Mouse (Mus musculus) liver, embryonic 14.5 days (tissue): ENCODE results near the gene Artn. TPM values are rescaled to one million over a fixed set of nuclear protein-coding genes. Genes with fewer than 3 reads are reported as not detected.

ENCODE experiments used
- ATAC-seq: fragments of 200-750 bp; cut with Nextera tagmentation; 2 replicates; pipeline ENCODE4 v1.8.0; 2017; ENCODE audit warnings: moderate number of reproducible peaks, mild to moderate bottlenecking, moderate library complexity; ENCODE audit not compliant: insufficient read depth
- DNase-seq, 3 experiments: peaks; one replicate each; pipeline ENCODE4 v3.0.0-alpha.2; 2012 to 2013; ENCODE audit warnings: low read depth in 3 of 3, low spot score in 3 of 3
- H3K27ac ChIP-seq: fragments of 300-500 bp; sonication (generic); 2 replicates; pipeline ENCODE4 v1.5.1; 2014; ENCODE audit warnings: moderate library complexity, mild to moderate bottlenecking, control low read depth, inconsistent platforms
- H3K27me3 ChIP-seq: fragments of 300-500 bp; sonication (generic); 2 replicates; pipeline ENCODE4 v1.6.1; 2014; ENCODE audit warnings: mild to moderate bottlenecking, low read length, moderate library complexity; ENCODE audit not compliant: control insufficient read depth, insufficient read depth
- H3K36me3 ChIP-seq: fragments of 300-500 bp; sonication (generic); replicated peaks from 2 replicates; pipeline ENCODE4 v1.6.1; 2014; ENCODE audit warnings: low read depth; ENCODE audit not compliant: control insufficient read depth, insufficient read depth
- H3K4me1 ChIP-seq, 2 experiments: fragments of 200-500 bp in 1 of 2; fragments of 300-500 bp in 1 of 2; sonication (generic) in 1 of 2; replicated peaks; 2 replicates each; pipeline ENCODE4 v1.6.1; 2012 to 2014; ENCODE audit warnings: antibody characterized with exemption in 1 of 2, inconsistent platforms in 1 of 2, low read length in 1 of 2; ENCODE audit not compliant: control insufficient read depth in 2 of 2, insufficient read depth in 2 of 2
- H3K4me2 ChIP-seq: fragments of 300-500 bp; sonication (generic); 2 replicates; pipeline ENCODE4 v1.6.1; 2014; ENCODE audit warnings: low read depth, mild to moderate bottlenecking, control low read depth, moderate library complexity
- H3K4me3 ChIP-seq, 2 experiments: fragments of 200-500 bp in 1 of 2; fragments of 300-500 bp in 1 of 2; sonication (generic) in 1 of 2; 2 replicates each; pipeline ENCODE4 v1.5.1; 2012 to 2014; ENCODE audit warnings: low read depth in 2 of 2, low read length in 2 of 2, mild to moderate bottlenecking in 2 of 2, control low read depth in 1 of 2, inconsistent platforms in 1 of 2, moderate library complexity in 1 of 2; ENCODE audit not compliant: insufficient read depth in 1 of 2
- H3K9ac ChIP-seq: fragments of 300-500 bp; sonication (generic); replicated peaks from 2 replicates; pipeline ENCODE4 v1.6.1; 2014; ENCODE audit warnings: mild to moderate bottlenecking, control low read depth, moderate library complexity
- H3K9me3 ChIP-seq: fragments of 300-500 bp; sonication (generic); 2 replicates; pipeline ENCODE4 v1.6.1; 2016; ENCODE audit warnings: low read length, mixed read lengths; ENCODE audit not compliant: control insufficient read depth
- CTCF ChIP-seq: IDR thresholded peaks from 2 replicates; pipeline ENCODE4 v1.5.1; 2016; ENCODE audit warnings: antibody characterized with exemption, low read depth, control low read depth
- EP300 ChIP-seq: IDR thresholded peaks from 2 replicates; pipeline ENCODE4 v1.6.1; 2016; ENCODE audit warnings: antibody characterized with exemption, low read depth
- WGBS: fragments of 180-500 bp; shearing (Covaris S2); extraction: QIAGEN DNeasy Blood & Tissue Kit; methylation state at CpG from one replicate; pipeline ENCODE4 v1.1.7; 2014; ENCODE audit not compliant: insufficient replicate concordance; 5-methylcytosine and 5-hydroxymethylcytosine counted together
- polyA plus RNA-seq, 2 experiments: library from polyadenylated mRNA; depleted of rRNA in 1 of 2; stranded (reverse) in 1 of 2; unstranded in 1 of 2; fragments of >200 nt; fragmentation: Nextera tagmentation in 1 of 2; extraction: Ambion mirVana in 1 of 2; gene quantifications; 2 replicates each; pipeline versions ENCODE4 v1.2.1 to v1.2.3; 2012 to 2014

Gene Artn
- polyA plus RNA-seq, 2 experiments: 1.3 to 1.8 TPM

GRCm38 (mm10) chr4:117885994-117886393 lies 43.6 kb downstream of the Artn start:
- DNase-seq: no peak
- H3K4me2 ChIP-seq: peak overlapping the region; percentile 80
- TF ChIP-seq EP300: no peak
- no peak for TF ChIP-seq CTCF
- H3K9me3 ChIP-seq: no peaks in the 10 kb centered on the region
- 63% methylated on average over 9 of the region's 9 CpGs for WGBS
- no peak for ATAC-seq
- H3K27ac ChIP-seq: peak overlapping the region; percentile 69
- H3K4me3 ChIP-seq: peak overlapping the region; percentile 86 to 94
- peaks cover 21% of the 10 kb centered on the region for H3K36me3 ChIP-seq
- peaks cover 20% of the 10 kb centered on the region for H3K27me3 ChIP-seq
- peaks cover 8 to 13% of the 10 kb centered on the region in 2 experiments for H3K4me1 ChIP-seq
- peak overlapping the region; percentile 96 for H3K9ac ChIP-seq

DNA sequence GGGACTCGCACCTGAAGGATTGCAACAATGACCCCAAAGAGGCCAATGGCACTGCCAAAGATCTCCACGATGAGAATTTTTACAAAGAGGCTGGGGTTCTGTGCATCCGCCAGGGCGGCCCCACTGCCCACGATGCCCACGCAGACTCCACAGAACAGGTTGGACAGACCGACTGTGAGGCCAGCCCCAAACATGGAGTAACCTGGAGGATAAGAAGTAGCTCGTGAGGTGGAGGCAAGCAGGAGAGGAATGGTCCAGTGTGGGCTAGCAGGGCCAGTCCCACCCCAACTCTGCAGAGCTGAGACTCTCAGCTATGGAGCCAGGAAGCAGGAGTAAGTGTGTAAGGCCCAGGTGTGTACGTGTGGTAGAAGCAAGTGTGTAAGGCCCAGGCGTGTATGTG lies 44.5 kb downstream of the Artn start:
- peaks cover 8 to 12% of the 10 kb centered on the region in 2 experiments for H3K4me1 ChIP-seq
- H3K27ac ChIP-seq: no peak overlapping the region
- no peaks in the 10 kb centered on the region for H3K9me3 ChIP-seq
- no peak overlapping the region for H3K4me2 ChIP-seq
- DNase-seq: no peak
- no peak for ATAC-seq
- no peak overlapping the region for H3K4me3 ChIP-seq
- 87% methylated on average over 10 of the region's 10 CpGs for WGBS
- H3K36me3 ChIP-seq: peaks cover 21% of the 10 kb centered on the region
- no peak overlapping the region for H3K9ac ChIP-seq
- TF ChIP-seq EP300 (no peak), CTCF (no peak)
- peaks cover 20% of the 10 kb centered on the region for H3K27me3 ChIP-seq

- Histone ChIP-seq H3K27me3 (peaks cover 20% of the 10 kb centered on the region), H3K9ac (no peak overlapping the region), H3K4me1 (peaks cover 8 to 12% of the 10 kb centered on the region in 2 experiments), H3K9me3 (no peaks in the 10 kb centered on the region), H3K4me3 (no peak overlapping the region), H3K36me3 (peaks cover 21% of the 10 kb centered on the region), H3K4me2 (peak overlapping the region; percentile 77), H3K27ac (no peak overlapping the region)
- ATAC-seq: no peak
- no peak for DNase-seq
- 79% methylated on average over 1 of the region's 1 CpGs for WGBS
- no peak for TF ChIP-seq CTCF
- TF ChIP-seq EP300: no peak
Observed at GRCm38 (mm10) chr4:117884146-117884545, 45.4 kb downstream of the Artn start.

DNA sequence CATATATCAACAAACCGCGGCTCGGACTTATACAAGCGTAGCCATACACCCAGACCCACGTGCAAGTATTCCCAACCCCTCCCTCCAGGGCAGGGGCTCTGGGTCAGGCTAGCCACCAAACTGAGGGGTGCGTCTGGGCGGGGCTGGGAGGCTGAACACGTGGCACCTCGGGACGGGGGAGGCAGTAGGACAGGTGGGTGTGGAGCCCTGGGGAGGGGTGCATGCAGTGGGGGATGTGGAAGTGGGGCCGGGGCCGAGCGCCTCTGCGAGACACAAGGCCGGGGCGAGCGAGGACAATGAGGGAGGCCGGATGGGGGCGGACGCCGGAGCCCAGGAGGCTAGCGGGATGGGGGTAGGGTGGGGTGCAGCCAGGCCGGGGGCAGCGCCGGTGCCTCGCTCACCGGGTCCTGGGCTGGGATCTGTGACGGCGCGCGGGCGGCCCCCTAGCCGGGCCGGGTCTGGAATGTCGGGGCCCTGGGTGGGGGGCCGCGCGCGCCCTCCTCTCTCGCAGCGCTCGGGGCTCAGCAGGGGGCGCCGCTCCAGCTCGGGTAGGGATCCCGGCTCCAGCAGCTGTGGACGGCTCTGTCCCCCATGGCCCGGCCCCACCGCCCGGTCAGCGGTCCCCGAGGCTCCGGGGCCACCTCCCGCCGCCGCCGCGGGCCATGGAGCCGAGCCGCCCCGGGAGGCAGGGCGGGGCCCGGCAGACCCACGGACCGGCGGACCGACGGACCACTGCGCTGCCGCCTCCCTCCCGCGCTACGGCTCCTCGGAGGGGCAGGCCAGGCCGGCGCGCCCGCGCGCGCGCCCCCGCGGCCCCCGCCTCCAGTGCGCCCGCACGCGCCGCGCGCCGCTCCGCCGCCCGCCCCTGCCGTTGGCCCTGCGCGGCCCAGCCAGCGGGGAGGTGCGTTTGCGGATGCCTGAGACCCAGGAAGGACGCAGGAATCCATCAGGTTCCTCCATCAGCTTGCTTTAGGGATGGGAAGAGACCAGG lies 46.6 kb downstream of the Artn start, which contains the start of gene B4galt2:
B4galt2 (minus strand) TSS at position 787 of the 991 bp plus-strand sequence.
- H3K9ac ChIP-seq: peak within 1 kb of the TSS; percentile 38
- DNase-seq (no peak), ATAC-seq (no peak)
- H3K36me3 ChIP-seq: peaks cover 21% of the 10 kb centered on the region
- H3K27me3 ChIP-seq: peaks cover 20% of the 10 kb centered on the region
- TF ChIP-seq CTCF: no peak
- no peak for TF ChIP-seq EP300
- H3K9me3 ChIP-seq: no peaks in the 10 kb centered on the region
- no peak within 1 kb of the TSS for H3K27ac ChIP-seq
- H3K4me2 ChIP-seq: peak within 1 kb of the TSS; percentile 77
- H3K4me3 ChIP-seq: peak within 1 kb of the TSS; percentile 57 to 62
- 2% methylated on average over 82 of the region's 103 CpGs for WGBS
- peaks cover 8 to 12% of the 10 kb centered on the region in 2 experiments for H3K4me1 ChIP-seq

GRCm38 (mm10) chr4:117878703-117879102 lies 50.9 kb downstream of the Artn start:
- Histone ChIP-seq H3K27ac (no peak overlapping the region), H3K36me3 (no peaks in the 10 kb centered on the region; the same call in 1 of the 2 replicates), H3K4me1 (peaks cover 0 to 3% of the 10 kb centered on the region in 2 experiments; a peak in 2 of 4 replicates), H3K9me3 (no peaks in the 10 kb centered on the region), H3K27me3 (peaks cover 20% of the 10 kb centered on the region), H3K4me2 (no peak overlapping the region), H3K4me3 (no peak overlapping the region), H3K9ac (no peak overlapping the region)
- ATAC-seq: no peak
- no peak for DNase-seq
- 48% methylated on average over 5 of the region's 5 CpGs for WGBS
- TF ChIP-seq CTCF (no peak), EP300 (no peak)
